Mouse (Mus musculus) small intestine, adult 2 months (tissue): Measurements from ENCODE around the gene Ttll4. TPM values are rescaled to one million over a fixed set of nuclear protein-coding genes. Genes with fewer than 3 reads are reported as not detected.

ENCODE experiments used
- H3K27ac ChIP-seq: fragments of 200-500 bp; 2 replicates; pipeline ENCODE4 v1.5.1; 2012; ENCODE audit warnings: low read depth, low read length, control low read depth, inconsistent platforms; ENCODE audit not compliant: insufficient read depth
- H3K27me3 ChIP-seq: fragments of 200-500 bp; 2 replicates; pipeline ENCODE4 v1.6.1; 2012; ENCODE audit warnings: mild to moderate bottlenecking, moderate library complexity, low read length, inconsistent platforms; ENCODE audit not compliant: control insufficient read depth, insufficient read depth
- H3K36me3 ChIP-seq: fragments of 200-500 bp; 2 replicates; pipeline ENCODE4 v1.6.1; 2012; ENCODE audit warnings: mild to moderate bottlenecking, low read length, control low read depth, inconsistent platforms; ENCODE audit not compliant: control insufficient read depth, insufficient read depth
- H3K4me1 ChIP-seq: fragments of 200-500 bp; 2 replicates; pipeline ENCODE4 v1.6.1; 2012; ENCODE audit warnings: low read length, inconsistent platforms, mixed read lengths; ENCODE audit not compliant: control insufficient read depth, insufficient read depth, insufficient read length
- H3K4me3 ChIP-seq: fragments of 200-500 bp; 2 replicates; pipeline ENCODE4 v1.5.1; 2012; ENCODE audit warnings: low read depth, mild to moderate bottlenecking, control low read depth, inconsistent platforms, low read length, moderate library complexity
- CTCF ChIP-seq: fragments of 200-500 bp; IDR thresholded peaks from 2 replicates; pipeline ENCODE4 v1.5.1; 2012; ENCODE audit warnings: low read depth, mild to moderate bottlenecking, control low read depth, inconsistent platforms, low read length, moderate library complexity, mixed read lengths; ENCODE audit not compliant: insufficient replicate concordance, insufficient read length; ENCODE audit errors: extremely low read depth
- POLR2A ChIP-seq: fragments of 200-500 bp; IDR thresholded peaks from 2 replicates; pipeline ENCODE4 v1.6.1; 2012; ENCODE audit warnings: low read depth, mild to moderate bottlenecking, control low read depth, inconsistent platforms, low read length, moderate library complexity
- WGBS: fragments of 180-500 bp; shearing (Covaris S2); methylation state at CpG from one replicate; pipeline ENCODE4 v1.1.7; 2018; 5-methylcytosine and 5-hydroxymethylcytosine counted together
- polyA plus RNA-seq: library from polyadenylated mRNA; depleted of rRNA; stranded (reverse); fragments of >200 nt; gene quantifications from 2 replicates; pipeline ENCODE4 v1.2.3, GENCODE M21; 2012; rRNA removed

Ttll4 gene
- 5.7 and 8.4 TPM in 2 replicates for polyA plus RNA-seq

DNA sequence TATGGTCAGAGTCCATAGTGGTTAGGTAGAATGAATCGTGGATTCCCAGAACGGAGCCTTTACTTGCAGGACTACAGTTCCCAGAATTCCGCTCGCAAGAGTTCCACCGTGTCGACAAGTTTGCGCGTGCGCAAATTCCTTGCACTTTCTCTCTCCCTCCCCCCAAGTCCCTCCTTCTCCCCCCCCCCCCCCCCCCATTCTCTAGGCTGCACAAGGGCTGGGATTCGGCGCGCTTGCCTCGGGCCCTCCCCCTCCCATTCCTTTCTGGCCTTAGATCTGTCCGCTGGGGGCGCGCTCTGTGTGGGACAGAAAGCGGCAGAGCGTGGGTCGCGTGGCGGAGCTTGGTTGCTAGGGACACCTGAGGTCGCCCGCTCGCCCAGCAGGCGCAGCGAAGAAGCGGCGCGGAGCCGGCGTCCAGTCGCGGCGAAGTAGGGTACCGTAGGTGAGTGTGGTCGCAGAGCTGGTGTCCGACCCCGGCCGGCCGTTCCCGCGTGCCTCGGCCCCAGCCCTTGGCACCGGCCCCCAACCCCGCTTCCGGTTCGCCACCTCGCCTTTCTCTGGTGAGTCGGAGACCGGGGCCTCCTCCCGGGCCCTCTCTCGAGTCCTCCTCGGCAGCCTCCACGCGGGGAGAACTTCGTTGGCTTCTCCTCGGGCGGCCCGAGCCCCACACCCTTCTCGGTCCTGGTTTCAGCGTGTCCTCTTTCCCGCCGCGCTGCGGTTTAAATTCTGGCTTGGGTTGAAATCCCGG lies at the start of gene Ttll4:
Gene Ttll4, plus strand, starts transcription at position 298 of the 748 bp plus-strand sequence.
- whole genome bisulfite sequencing, result under 1% methylated on average over 66 of the region's 66 CpGs
- no peaks in the 10 kb centered on the region for H3K27me3 ChIP-seq
- H3K4me1 ChIP-seq, result no peaks in the 10 kb centered on the region
- peak within 1 kb of the TSS; percentile 48 for H3K27ac ChIP-seq
- peak within 1 kb of the TSS; percentile 90 for H3K4me3 ChIP-seq
- H3K36me3 ChIP-seq, result no peaks in the 10 kb centered on the region
- TF ChIP-seq CTCF (peak; percentile 40; the same call in 1 of the 2 replicates), POLR2A (no peak)

DNA sequence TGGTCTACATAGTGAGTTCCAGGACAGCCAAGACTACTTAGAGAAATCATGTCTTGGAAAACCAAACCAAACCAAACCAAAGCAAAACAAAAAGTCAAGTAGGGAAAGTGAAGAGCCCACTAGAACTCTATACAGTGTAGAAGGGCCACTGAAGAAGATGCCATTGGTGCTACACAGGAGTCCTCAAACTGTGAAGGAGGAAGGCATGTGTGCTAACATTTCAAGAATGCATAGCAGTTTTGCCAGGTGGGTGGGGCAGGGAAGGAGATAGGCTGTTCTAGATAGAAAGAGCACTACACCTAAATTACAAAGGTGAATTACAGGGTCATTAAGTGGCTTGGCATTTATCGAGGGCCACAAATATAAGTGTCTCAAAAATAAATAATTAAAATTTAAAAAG lies 37.4 kb upstream of the Ttll4 start:
- Histone ChIP-seq H3K27ac (no peak overlapping the region), H3K4me1 (no peaks in the 10 kb centered on the region), H3K36me3 (no peaks in the 10 kb centered on the region), H3K27me3 (no peaks in the 10 kb centered on the region), H3K4me3 (no peak overlapping the region)
- TF ChIP-seq POLR2A (no peak), CTCF (no peak)
- WGBS, result 26% methylated on average over 1 of the region's 1 CpGs

DNA sequence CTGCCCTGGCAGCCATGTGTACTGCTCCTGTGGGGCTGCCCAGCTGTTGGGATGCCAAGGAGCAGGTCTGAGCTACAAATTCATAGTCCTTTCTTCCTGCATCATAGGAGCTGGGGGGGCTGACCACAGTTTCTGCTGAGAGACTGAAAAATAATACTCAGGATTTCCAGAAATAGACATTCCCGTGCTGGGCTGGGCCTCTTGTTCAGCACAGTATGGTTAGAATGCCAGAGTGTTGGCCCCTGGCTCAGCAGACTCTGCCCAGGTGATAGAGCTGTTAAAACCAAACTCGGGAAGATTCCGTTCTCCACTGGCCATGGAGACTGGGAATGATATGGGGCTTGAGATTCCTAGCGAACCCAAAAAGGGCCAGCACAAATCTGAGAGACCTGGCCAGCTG lies 35.5 kb upstream of the Ttll4 start:
- no peaks in the 10 kb centered on the region for H3K27me3 ChIP-seq
- WGBS, result 85% methylated on average over 4 of the region's 4 CpGs
- no peaks in the 10 kb centered on the region for H3K36me3 ChIP-seq
- no peaks in the 10 kb centered on the region for H3K4me1 ChIP-seq
- TF ChIP-seq POLR2A (no peak), CTCF (no peak)
- H3K4me3 ChIP-seq, result no peak overlapping the region
- no peak overlapping the region for H3K27ac ChIP-seq

DNA sequence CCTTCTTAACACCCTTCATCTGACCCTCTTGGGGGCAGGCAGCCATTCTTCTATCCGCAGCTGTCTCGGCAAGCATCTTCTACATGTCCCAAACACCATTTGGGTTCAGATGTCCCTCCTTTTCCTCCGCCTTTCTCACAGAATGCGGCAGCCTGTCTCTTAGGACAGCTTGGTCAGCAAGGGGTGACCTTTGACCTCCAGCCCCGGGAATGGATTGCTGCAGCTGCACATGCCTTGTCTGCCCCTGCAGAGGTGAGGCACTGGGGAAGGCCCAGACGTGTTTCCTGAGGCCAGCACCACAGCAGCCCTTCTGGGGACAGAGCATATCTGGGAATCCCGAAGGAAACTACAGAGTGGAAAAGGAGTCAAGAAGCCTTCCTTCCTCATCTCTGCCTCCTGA lies 33.5 kb upstream of the Ttll4 start:
- TF ChIP-seq CTCF (no peak), POLR2A (no peak)
- no peak overlapping the region for H3K4me3 ChIP-seq
- 55% methylated on average over 7 of the region's 7 CpGs for WGBS
- no peaks in the 10 kb centered on the region for H3K4me1 ChIP-seq
- no peaks in the 10 kb centered on the region for H3K27me3 ChIP-seq
- no peak overlapping the region for H3K27ac ChIP-seq
- H3K36me3 ChIP-seq, result no peaks in the 10 kb centered on the region

DNA sequence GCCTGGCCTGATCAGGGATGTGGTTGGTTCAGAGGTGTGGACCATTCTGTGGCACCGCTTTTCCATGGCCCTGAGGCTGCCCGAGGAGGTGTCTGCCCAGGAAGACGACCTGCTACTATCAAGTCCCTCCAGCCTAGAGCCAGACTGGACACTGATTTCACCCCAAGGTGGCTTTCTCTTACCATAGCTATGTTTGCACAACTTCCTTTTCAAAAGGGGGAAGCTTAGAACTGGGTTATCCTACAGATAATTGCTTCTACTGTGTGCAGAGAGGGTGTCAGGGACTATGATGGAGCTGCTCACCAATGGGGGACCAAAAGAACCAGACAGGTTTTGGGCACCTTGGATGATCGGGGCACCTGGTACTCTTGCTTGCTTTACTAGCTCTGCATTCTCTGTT lies 28.8 kb upstream of the Ttll4 start:
- no peaks in the 10 kb centered on the region for H3K4me1 ChIP-seq
- no peaks in the 10 kb centered on the region for H3K36me3 ChIP-seq
- no peak overlapping the region for H3K4me3 ChIP-seq
- no peak overlapping the region for H3K27ac ChIP-seq
- no peaks in the 10 kb centered on the region for H3K27me3 ChIP-seq
- no peak for TF ChIP-seq CTCF
- no peak for TF ChIP-seq POLR2A
- 85% methylated on average over 4 of the region's 4 CpGs for WGBS

DNA sequence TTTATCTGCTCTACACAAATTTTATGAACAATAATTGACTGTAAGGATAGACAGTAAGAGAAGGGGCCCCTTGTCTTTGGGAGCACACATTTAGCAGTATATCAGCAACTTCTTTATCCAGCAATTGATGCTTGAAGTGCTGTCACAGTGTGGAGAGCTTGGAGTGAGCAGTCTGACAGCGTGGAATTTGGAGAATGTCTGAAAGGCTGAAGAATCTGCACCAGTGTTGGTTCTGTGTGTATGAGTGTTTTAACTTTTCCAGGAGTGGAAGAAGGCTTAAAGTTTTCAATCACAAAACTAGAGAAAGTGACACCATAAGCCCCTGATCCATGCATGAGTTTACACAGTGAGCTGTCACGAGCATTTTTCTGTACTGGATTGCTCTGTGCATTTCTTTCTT lies 18.0 kb upstream of the Ttll4 start:
- Histone ChIP-seq H3K27me3 (no peaks in the 10 kb centered on the region), H3K36me3 (no peaks in the 10 kb centered on the region), H3K27ac (no peak overlapping the region), H3K4me3 (no peak overlapping the region), H3K4me1 (no peaks in the 10 kb centered on the region)
- TF ChIP-seq POLR2A (no peak), CTCF (no peak)
- WGBS, result 85% methylated on average over 2 of the region's 2 CpGs

DNA sequence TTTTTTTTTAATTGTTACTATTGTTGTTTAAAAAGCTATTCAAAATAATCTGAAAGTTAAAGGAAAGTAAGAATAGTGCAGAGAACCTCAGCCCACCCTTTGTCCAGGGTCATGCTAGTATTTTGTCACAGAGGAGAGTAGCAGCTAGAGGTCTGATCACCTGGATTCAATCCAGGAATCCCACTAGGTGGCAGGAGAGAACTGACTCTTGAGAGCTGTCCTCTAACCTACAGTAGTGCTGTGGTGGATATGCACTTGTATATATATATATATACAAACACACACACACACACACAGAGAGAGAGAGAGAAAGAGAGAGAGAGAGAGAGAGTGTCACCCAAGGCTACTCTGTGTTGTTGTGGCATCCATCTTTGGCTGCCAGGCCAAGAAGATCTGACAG lies 17.6 kb upstream of the Ttll4 start:
- Histone ChIP-seq H3K27ac (no peak overlapping the region), H3K4me3 (no peak overlapping the region), H3K4me1 (no peaks in the 10 kb centered on the region), H3K27me3 (no peaks in the 10 kb centered on the region), H3K36me3 (no peaks in the 10 kb centered on the region)
- TF ChIP-seq POLR2A (no peak), CTCF (no peak)

DNA sequence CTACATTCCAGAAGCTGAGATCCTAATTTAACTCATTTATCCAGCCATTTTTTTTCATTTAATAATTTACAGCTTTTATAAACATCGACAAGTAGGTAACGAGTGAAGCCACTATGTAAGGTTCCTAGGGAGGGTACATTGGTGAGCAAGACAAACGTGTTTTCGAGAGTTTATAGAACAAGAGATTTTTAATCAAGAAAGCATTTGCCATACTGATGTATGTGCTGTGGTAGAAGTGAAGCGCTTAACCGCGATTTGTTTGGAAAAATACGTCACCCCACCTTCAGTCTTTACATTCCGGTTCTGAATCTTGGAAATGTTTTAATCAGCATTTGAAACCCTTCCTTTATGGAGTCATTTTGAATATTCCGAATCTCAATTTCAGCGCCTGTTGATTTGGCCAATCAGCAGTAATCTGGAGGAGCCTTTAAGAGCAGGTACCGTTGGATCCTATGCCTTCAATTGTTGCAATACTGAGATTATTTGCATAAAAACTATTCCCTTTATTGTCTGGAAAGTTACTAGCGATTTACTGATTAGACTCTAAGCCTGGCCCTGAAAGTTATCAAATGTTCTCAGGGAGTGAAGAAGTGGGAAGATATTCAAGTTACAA lies 814 bp downstream of the Ttll4 start:
- Histone ChIP-seq H3K27ac (no peak overlapping the region), H3K4me3 (peak overlapping the region; percentile 90), H3K4me1 (no peaks in the 10 kb centered on the region), H3K36me3 (no peaks in the 10 kb centered on the region), H3K27me3 (no peaks in the 10 kb centered on the region)
- 3% methylated on average over 13 of the region's 13 CpGs for WGBS
- TF ChIP-seq POLR2A, result no peak
- no peak for TF ChIP-seq CTCF
